Mouse (Mus musculus): Measurements from ENCODE around the gene Cbll1.

The Cbll1 gene

DNA sequence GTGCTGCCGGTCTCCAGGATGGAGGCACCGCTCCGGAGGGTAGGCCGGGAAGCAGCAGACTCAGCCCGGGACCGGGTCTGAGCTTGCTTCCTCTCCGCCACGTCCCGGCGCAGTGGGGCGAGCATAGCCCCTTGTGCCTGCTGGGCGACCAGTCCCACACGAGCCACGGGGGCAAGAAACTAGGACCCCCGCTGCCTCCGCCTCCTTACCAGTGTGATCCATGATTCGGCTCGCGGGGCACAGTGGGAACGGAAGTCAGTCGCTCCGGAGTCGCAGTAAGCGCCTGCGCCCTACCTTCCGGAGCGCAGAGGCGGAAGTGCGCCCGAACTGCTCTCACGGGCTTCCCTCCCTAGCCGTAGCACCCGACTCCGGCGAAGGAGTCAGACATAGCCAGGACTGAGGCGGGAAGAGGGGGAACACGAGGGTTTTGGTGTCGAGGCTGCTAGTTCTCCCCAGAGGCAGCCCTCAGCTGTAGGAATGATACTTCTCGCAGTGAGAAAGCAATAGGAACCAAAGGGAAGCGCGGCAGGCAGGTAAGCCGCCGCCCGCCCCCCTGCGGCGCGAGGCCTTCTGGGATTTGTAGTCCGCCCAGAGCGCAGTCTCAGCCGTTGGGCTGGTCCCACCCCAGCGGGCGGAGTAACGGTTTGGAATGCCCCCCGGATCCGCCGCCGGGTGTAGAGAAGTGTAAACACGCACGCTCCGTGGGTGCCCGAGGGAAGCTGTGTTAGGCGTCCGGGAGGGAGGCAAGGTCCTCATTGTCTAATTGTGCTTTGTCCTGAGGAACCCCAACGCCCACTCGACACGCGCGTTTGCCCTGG, at the start of gene Cbll1:
TSS of gene Cbll1 (minus strand) at position 303 of the 818 bp plus-strand sequence.
- DNase-seq: peak; percentile 97

DNA sequence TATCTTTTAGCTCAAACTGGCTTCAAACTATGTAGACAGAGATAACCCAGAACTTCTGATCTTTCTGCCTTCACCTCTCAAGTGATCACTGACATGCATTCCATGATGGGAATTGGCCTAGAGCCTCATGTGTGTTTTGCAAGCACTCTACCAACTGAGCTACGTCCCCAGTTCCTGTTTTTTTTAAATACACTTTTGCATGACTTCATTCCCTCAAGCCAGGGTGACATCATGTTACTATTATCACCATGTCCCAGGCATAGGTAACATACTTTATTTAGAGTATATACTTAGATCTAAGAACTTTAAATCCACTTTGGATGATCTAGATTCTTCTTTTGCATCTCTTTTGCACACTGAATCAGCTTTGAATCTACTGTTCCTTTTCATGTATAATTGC, 46.6 kb upstream of the Cbll1 start:
- no peak for DNase-seq

DNA sequence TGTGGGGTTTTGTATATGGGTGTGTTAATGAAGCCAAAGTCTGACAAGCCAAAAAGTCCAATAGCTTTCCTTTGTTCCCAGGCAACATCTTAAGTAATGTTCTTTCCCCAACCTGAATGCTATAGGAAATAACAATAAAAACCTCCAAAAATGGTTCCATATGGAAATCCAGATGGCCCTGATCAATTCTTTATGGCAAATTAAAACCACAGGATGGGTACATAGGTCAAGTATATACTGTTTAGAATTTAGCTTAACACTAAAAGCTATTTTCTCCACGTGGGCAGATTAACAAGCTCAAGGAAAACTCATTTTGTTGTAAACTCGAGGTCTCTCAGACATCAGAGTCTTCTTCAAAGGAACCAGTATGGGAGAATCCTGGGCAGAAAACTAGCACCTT, 45.8 kb upstream of the Cbll1 start:
- peak; percentile 20 for DNase-seq

GRCm38 (mm10) chr12:31541541-31541940, 42.1 kb upstream of the Cbll1 start:
- DNase-seq: no peak

DNA sequence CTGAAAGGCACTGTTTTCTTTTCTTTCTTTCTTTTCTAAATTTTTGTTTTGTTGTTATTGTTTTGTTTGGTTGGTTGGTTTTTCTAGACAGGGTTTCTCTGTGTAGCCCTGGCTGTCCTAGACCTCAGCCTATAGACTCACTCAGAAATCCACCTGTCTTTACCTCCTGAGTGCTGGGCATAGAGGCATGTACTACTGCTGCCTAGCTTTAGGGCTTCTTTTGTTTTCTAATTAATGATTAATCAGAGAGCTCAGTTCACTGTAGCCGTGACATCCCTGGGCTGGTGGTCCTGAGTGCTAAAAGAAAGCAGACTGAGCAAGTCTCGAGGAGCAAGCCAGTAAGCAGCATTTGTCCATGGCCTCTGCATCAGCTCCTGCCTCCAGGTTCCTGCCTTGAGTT, 40.4 kb upstream of the Cbll1 start:
- no peak for DNase-seq

- DNase-seq: no peak
Observed at GRCm38 (mm10) chr12:31537515-31538230, 38.3 kb upstream of the Cbll1 start.

DNA sequence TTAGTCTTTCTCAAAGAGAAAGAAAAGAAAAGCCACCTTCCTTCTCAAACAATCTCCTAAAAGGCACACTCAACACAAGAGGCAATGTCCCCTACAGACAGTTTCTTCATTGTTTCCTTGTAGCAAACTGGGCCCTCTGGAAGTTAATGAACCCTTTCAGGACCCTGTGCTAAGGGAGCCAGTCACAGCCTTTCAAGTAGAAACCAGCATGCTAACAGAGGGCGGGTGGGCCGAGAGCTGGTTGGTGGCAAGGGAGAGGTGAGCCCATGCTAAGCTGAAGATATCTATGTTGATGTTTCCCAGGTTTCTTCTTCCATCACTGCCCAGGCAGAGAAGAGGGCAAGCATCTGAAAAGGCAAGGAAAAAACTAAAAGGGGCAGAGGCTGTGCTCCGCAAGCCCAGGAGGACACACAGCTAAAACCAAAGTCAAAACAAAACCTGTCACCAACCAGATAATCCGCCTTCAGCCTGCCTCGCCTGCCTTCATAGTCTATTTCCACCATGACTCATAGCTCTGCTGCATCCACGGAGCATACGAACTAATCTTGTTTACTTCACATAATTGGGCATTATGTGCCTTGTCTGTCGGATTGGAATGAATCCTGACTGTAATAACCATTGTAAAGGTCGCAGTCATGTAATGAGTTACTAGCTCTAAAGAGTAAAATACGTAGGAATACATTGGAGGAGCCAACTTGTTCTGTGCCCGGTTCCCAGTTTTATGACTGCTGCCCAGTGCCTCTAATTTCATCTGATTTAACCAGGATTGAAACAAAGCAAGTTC, 34.8 kb upstream of the Cbll1 start:
- no peak for DNase-seq

- no peak for DNase-seq
Observed at GRCm38 (mm10) chr12:31533218-31533908, 33.9 kb upstream of the Cbll1 start.

GRCm38 (mm10) chr12:31532054-31532453, 32.6 kb upstream of the Cbll1 start:
- no peak for DNase-seq

GRCm38 (mm10) chr12:31527407-31527806, 28.0 kb upstream of the Cbll1 start:
- DNase-seq: no peak

- no peak for DNase-seq
Observed at GRCm38 (mm10) chr12:31521371-31521770, 22.0 kb upstream of the Cbll1 start.

DNA sequence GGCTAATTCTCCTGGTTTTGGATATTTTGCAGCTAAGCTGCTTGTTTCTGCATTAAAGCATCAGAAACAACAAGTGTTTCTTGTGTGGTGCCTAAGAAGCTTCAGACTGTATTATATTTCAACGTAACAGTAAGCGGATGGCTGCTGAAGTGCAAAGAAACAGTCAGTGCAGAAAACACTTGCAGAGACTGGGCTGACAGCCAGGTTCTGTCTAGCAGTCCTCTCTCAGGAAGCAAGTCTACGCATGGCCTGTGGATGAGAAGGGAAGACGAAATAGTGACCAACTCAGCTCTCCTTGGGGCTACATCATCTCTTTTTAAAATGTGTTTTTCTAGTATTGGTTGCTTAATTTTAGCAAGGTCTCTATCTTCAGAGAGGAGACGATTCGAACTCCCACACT, 20.7 kb upstream of the Cbll1 start:
- no peak for DNase-seq

- no peak for DNase-seq
Observed at GRCm38 (mm10) chr12:31513724-31514503, 14.5 kb upstream of the Cbll1 start.

GRCm38 (mm10) chr12:31512634-31513411, 13.4 kb upstream of the Cbll1 start:
- DNase-seq: no peak

DNA sequence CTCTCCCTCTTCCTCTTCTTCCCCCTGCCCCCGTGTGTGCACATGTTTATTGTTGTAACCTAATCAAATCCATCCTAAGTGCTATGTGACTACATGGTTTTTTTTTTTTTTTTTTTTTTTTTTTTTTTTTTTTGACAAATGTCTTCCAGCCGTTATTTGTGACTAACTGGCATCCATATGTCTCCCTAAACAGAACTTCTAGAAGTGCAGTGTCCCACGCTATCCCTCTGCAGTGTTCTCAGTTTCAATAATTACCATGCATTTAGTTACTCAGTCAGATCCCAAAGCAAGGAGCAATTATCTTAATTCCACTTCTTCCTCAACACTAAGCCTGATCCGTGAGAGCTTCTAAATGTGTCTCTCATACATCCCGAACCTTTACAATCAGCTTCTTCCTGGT, 11.8 kb upstream of the Cbll1 start:
- DNase-seq: no peak

DNA sequence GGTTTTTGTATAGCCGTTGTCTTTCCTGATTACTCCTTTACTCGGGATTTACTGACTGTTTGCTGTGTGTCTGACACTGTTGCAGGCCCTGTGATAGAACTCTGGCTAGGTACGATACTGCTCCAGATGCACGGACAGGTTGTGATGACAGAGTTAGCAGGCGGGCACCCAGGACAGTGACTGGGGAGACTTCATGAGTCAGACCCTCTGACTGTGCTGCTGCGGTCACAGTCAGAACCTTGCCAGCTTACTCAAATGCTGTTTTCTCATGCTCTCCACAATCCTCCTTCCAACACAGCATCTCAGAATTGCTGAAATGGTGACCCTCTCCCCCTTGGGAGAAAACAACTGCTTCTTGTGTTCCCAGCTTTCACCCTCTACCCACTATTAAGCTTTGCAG, 9.1 kb upstream of the Cbll1 start:
- no peak for DNase-seq

- DNase-seq: peak; percentile 77
Observed at GRCm38 (mm10) chr12:31507718-31508364, 8.4 kb upstream of the Cbll1 start.

- no peak for DNase-seq
Observed at GRCm38 (mm10) chr12:31503211-31503610, 3.8 kb upstream of the Cbll1 start.

- DNase-seq: no peak
Observed at GRCm38 (mm10) chr12:31501266-31501665, 1.9 kb upstream of the Cbll1 start.

DNA sequence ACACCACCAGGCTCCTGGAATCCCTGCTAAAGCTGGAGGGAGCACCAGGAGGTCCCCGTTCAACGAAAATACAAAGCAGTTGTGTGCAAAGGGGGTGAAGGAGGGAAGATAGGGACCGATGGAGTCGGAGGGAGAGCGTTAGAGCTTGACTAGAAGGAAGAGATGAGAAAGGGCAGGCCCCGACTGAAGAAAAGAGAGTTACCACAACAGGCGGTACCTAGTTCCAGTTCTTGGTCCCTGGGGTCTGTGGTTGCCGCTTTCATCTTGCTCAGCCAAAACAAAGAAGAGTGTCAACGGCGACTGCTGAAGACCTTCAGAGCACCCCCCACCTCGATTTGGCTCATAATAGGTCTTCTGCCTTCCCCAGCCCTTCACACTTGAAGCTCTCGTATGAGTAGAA, 780 bp upstream of the Cbll1 start:
- DNase-seq: peak; percentile 43

GRCm38 (mm10) chr12:31498936-31499313, 491 bp downstream of the Cbll1 start:
- no peak for DNase-seq

Data from embryo, embryonic 11 days (tissue).